Mouse (Mus musculus): ENCODE data around the gene Ttc28.

Ttc28 gene

DNA sequence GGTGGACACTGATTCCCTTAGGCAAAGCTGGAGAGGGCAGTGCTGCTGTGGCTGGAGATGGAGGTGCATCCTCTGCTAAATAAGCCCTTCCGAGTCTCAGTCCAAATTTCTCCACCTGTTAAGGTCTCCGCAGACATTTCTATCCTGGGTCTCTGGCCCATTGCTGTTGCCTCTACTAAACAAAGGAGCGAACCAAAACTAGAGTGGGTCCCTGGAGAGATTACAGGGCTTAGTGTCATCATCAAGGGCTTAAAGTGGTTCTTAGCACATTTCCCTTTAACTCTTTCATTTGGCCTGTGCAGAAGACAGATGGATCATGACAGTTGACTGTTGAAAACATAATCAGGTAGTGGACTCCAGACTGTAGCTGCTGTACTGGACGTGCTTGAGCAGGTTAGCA lies 9.0 kb downstream of the Ttc28 start:
- no peak for DNase-seq (ENCODE audit: low spot score in 2 of 2)

- no peak for DNase-seq (ENCODE audit: low spot score in 2 of 2)
Observed at GRCm38 (mm10) chr5:110889945-110890344, 10.3 kb downstream of the Ttc28 start.

GRCm38 (mm10) chr5:110890561-110890960 lies 11.0 kb downstream of the Ttc28 start:
- no peak for DNase-seq (ENCODE audit: low spot score in 2 of 2)

DNA sequence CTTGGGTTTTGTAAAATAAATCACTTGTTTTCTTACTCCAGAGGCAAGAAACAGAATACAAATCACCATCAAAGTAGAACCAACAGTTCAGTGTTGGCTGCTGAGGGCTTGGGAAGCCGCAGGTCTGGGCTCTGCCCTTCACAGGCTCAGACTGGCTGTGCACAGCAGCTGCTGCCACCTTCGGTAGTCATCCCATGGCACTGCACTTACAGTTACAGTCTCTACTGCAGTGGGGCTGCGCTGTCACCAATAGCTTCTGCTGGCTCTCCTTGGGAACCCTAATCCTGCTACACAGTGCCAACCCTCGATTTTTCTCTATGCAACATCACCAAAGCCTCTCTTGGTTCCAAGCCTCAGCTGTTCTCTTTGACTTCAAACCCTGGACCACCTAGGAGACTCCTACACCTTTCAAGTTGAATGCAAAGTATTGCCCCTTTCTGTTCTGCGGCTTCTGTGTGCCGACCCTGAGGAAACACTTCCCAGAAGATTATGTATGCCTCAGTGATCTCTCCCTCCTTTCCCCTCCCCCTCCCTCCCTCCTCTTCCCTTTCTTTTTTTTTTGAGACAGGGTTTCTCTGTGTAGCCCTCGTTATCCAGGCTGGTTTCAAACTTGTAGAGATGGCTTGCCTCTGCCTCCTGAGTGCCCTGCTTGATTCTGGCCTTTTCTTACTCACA lies 17.6 kb downstream of the Ttc28 start:
- no peak for DNase-seq (ENCODE audit: low spot score in 2 of 2)

GRCm38 (mm10) chr5:110898169-110898568 lies 18.6 kb downstream of the Ttc28 start:
- no peak for DNase-seq (ENCODE audit: low spot score in 2 of 2)

DNA sequence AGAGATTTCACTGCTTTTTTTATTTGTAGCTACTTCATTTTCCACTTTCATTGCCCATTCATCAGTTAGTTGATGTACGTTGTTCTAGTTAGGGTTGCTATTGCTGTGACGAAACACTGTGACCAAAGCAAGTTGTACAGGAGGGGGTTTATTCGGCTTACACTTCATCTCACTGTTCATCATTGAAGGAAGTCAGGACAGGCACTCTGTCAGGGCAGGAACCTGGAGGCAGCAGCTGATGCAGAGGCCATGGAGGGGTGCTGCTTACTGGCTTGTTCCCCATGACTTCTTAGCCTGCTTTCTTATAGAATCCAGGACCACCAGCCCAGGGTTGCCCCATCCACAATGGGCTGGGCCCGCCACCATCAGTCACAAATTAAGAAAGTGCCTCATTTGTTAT lies 19.2 kb downstream of the Ttc28 start:
- DNase-seq (ENCODE audit: low spot score in 2 of 2) = no peak

GRCm38 (mm10) chr5:110900331-110900730 lies 20.7 kb downstream of the Ttc28 start:
- DNase-seq (ENCODE audit: low spot score in 2 of 2) = no peak

DNA sequence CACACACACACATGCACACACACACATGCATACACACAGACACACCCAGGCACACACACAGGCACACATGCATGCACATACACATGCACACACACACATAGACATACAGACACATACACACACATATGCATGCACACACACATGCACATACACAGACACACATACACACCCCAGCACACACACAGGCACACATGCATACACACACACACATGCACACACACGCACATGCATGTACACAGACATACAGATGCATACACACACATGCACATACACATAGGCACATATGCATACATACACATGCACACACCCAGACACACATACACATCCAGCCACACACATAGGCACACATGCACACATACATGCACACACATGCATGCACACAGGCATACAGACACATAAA lies 27.1 kb downstream of the Ttc28 start:
- no peak for DNase-seq (ENCODE audit: low spot score in 2 of 2)

DNA sequence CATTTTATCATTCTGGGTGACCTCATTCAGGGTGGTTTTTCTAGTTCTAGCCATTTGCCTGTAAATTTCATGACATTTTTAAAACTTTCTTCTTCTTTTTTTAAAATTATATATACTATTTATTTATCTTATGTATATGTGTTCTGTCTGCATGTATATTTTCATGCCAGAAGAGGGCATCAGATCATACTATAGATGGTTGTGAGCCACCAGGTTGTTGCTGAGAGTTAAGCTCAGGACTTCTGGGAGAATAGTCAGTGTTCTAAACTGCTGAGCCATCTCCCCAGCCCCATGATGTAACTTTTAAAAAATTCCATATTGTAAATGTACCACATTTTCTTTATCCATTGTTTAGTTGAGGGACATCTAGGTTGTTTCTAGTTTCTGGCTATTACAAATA lies 29.3 kb downstream of the Ttc28 start:
- DNase-seq (ENCODE audit: low spot score in 2 of 2) = no peak

DNA sequence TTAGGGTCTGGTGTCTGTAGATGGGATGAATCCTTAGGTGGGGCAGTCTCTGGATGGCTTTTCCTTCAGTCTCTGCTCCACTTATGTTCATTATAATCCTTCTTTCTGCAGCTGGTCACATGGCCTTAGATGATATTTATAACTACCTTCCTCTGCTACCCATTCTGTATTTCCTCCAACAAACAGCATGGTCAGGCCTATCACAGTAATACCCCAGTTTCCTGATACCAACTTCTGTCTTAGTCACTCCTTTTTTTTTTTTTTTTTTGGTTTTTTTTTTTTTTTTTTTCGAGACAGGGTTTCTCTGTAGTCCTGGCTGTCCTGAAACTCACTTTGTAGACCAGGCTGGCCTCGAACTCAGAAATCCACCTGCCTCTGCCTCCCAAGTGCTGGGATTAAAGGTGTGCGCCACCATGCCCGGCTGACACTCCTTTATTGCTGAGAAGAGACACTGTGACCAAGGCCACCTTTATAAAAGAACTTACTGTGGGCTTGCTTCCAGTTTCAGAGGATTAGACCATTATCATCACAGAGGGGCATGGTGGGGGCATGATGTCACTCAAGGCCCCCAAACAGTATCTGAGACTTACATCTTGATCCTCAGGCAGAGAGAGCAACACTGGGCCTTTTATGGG lies 30.5 kb downstream of the Ttc28 start:
- DNase-seq (ENCODE audit: low spot score in 2 of 2) = no peak

- DNase-seq (ENCODE audit: low spot score in 2 of 2) = no peak
Observed at GRCm38 (mm10) chr5:110914859-110915258, 35.3 kb downstream of the Ttc28 start.

DNA sequence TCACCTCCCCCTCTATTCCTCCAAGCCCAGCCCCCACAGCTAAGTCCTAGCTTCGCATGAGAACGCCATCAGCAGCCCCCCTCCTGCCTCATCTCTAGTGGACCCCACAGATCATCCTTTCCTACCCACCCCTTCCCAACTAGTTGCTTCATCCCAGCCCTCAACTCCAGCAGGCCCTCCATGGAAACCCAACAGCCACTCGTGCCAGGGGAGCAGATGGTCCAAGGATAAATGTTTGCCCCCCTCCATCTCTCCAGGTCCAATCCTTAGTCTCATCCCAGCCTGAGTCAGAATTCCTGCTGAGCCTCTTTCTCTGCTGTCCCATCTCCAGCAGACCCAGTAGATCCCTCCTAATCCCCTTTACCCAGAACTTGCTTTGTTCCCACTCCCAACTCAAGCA lies 36.6 kb downstream of the Ttc28 start:
- no peak for DNase-seq (ENCODE audit: low spot score in 2 of 2)

- no peak for DNase-seq (ENCODE audit: low spot score in 2 of 2)
Observed at GRCm38 (mm10) chr5:110919541-110919940, 39.9 kb downstream of the Ttc28 start.

- DNase-seq (ENCODE audit: low spot score in 2 of 2) = no peak
Observed at GRCm38 (mm10) chr5:110923336-110923735, 43.7 kb downstream of the Ttc28 start.

DNA sequence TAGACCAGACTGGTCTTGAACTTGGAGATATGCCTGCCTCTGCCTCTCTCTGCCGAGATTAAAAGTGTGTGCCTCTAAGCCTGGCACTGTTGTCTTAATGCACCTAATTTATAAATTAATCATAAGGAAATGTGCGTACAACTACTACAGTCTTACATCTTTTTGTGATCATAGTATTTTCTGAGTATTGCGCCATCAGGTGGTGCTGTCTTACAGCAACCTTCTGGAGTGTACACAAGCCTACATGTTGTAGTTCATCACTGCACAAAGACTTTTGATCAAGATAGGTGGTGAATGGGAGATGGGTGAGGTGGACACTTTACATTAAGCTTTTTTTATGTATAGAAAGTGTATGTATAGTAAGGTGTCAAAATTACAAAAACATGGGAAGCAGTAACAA lies 45.0 kb downstream of the Ttc28 start:
- DNase-seq (ENCODE audit: low spot score in 2 of 2) = no peak

GRCm38 (mm10) chr5:110925804-110926203 lies 46.2 kb downstream of the Ttc28 start:
- DNase-seq (ENCODE audit: low spot score in 2 of 2) = no peak

- no peak for DNase-seq (ENCODE audit: low spot score in 2 of 2)
Observed at GRCm38 (mm10) chr5:110928289-110928688, 48.7 kb downstream of the Ttc28 start.

DNA sequence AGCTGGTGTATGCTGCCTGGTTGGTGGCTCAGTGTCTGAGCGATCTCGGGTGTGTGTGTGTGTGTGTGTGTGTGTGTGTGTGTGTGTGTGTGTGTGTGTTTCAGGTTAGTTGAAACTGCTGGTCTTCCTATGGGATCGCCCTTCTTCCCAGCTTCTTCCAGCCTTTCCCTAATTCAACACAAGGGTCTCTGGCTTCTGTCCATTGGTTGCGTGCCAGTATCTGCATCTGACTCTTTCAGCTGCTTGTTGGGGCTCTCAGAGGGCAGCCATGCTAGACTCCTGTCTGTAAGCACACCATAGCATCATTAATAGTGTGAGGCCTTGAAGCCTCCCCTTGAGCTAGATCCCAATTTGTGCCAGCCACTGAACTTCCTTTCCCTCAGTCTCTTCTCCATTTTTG lies 49.7 kb downstream of the Ttc28 start:
- DNase-seq (ENCODE audit: low spot score in 2 of 2) = no peak

DNA sequence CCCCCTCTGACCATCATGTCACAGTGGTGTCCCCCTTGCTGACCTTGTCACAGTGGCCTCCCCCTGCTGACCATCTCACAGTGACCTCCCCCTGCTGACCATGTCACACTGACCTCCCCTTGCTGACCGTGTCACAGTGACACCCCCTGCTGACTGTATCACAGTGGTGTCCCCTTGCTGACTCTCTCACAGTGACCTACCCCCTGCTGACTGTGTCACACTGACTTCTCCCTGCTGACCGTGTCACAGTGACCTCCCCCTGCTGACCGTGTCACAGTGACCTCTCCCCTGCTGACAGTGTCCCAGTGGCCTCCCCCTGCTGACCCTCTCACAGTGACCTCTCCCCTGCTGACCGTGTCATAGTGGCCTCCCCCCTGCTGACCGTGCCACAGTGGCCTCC lies 57.0 kb downstream of the Ttc28 start:
- no peak for DNase-seq (ENCODE audit: low spot score in 2 of 2)

DNA sequence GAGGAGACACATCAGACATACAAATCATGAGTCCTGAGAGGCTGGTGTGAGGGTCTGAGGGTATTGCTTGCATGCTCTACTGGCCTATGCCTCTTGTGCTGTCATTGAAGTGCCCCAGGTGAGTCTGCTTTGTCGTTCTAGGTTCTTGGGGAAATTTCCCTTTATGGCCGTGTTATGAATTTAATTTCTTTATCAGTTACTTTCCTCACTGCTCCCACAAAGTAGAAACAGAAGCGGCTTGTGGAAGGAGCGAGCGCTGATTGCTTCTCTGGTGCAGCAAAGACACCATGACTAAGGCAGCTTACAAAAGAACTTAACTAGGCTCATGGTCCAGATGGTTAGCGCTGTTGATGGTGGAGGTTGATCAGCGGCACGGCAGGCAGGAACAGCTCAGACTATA lies 64.7 kb downstream of the Ttc28 start:
- DNase-seq (ENCODE audit: low spot score in 2 of 2) = no peak

DNA sequence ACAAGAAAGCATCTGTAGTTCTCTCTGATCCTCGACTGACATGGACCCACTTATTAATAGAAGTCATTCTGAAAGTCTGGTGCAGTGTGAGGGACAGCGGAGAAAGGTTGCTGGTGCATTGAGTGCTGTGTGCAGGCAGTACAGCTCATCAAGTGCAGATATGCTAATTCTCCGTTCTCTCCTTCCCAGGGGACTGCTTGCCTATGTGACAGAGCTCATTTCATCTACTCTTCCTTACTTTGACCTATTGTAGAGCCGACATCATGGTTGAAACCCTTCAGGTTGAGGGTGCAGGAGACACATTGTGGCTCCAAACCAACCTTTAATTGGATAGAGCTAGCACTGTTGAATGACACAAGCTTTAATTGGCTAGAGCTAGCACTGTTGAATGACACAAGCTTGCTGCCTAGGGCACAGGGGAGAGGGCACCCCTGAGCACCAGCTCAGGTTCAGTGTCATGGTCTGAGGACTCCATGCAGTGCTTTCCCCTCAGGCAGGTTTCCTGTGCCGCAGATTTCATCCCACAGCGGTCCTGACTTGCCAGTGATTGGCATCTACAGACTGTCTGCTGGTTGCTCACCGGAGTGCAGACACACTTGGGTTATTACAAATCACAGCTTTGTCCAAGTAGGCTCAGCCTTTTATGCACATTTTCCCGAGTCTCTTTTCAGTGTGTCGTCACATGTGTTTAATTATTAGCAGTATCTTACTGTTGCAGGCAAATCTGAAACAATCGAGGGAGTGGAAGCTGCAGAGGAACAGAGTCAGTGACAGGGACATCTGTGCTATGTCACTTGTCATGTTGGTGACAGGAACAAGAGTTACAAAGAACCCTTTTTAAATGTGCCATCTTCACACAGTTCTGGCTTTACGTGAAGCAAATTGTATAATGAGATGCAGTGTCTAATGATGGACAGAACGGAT lies 69.1 kb downstream of the Ttc28 start:
- no peak for DNase-seq (ENCODE audit: low spot score in 2 of 2)

DNA sequence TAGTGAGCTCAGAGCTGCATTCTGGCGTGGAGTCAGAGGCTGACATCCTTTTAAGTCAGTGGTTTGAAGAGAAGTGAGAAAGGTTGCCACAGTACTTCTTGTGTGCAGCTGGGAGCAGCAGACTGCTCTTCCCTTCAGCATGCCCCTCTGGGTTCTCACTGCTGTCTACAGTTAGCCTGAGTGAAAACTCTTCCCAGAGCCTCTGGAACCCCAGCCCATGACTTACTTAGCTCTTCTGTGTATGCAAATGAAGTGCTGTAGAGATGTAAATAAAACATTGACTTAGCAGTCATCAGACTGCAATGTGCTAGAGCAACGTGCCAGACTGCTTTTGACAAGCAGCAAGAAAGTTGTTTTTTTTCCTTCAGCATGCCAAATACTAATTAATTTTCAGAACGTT lies 70.2 kb downstream of the Ttc28 start:
- DNase-seq (ENCODE audit: low spot score in 2 of 2) = no peak

- DNase-seq (ENCODE audit: low spot score in 2 of 2) = no peak
Observed at GRCm38 (mm10) chr5:110958196-110958595, 78.6 kb downstream of the Ttc28 start.
